Mouse (Mus musculus) forebrain, embryonic 14.5 days (tissue): Measurements from ENCODE around the gene Nck2. TPM values are rescaled to one million over a fixed set of nuclear protein-coding genes. Genes with fewer than 3 reads are reported as not detected.

Experiments
- ATAC-seq: fragments of 200-750 bp; cut with Nextera tagmentation; 2 replicates; pipeline ENCODE4 v1.8.0; 2017; ENCODE audit warnings: mild to moderate bottlenecking, moderate library complexity
- DNase-seq: peaks from one replicate; pipeline ENCODE4 v3.0.0-alpha.2; 2015; ENCODE audit warnings: low spot score
- H3K27ac ChIP-seq: fragments of 300-500 bp; sonication (generic); 2 replicates; pipeline ENCODE4 v1.5.1; 2014; ENCODE audit warnings: low read depth, mild to moderate bottlenecking, control low read depth, low read length, moderate library complexity
- H3K27me3 ChIP-seq: fragments of 300-500 bp; sonication (generic); replicated peaks from 2 replicates; pipeline ENCODE4 v1.6.1; 2014; ENCODE audit warnings: low read length, control low read depth, mixed read lengths; ENCODE audit not compliant: control insufficient read depth, insufficient read depth
- H3K36me3 ChIP-seq: fragments of 300-500 bp; sonication (generic); 2 replicates; pipeline ENCODE4 v1.6.1; 2014; ENCODE audit warnings: low read length, control low read depth; ENCODE audit not compliant: control insufficient read depth, insufficient read depth
- H3K4me1 ChIP-seq: fragments of 300-500 bp; sonication (generic); 2 replicates; pipeline ENCODE4 v1.6.1; 2014; ENCODE audit warnings: antibody characterized with exemption, low read length, control low read depth; ENCODE audit not compliant: control insufficient read depth, insufficient read depth
- H3K4me2 ChIP-seq: fragments of 300-500 bp; sonication (generic); 2 replicates; pipeline ENCODE4 v1.6.1; 2014; ENCODE audit warnings: mild to moderate bottlenecking, control low read depth, low read length
- H3K4me3 ChIP-seq: fragments of 300-500 bp; sonication (generic); 2 replicates; pipeline ENCODE4 v1.5.1; 2014; ENCODE audit warnings: low read depth, low read length, control low read depth
- H3K9ac ChIP-seq: fragments of 300-500 bp; sonication (generic); 2 replicates; pipeline ENCODE4 v1.6.1; 2014; ENCODE audit warnings: mild to moderate bottlenecking, low read length, control low read depth, moderate library complexity
- H3K9me3 ChIP-seq: fragments of 300-500 bp; sonication (generic); replicated peaks from 2 replicates; pipeline ENCODE4 v1.6.1; 2016; ENCODE audit warnings: low read length, control low read depth, mixed read lengths; ENCODE audit not compliant: control insufficient read depth
- WGBS: fragments of 180-500 bp; shearing (Covaris S2); extraction: QIAGEN DNeasy Blood & Tissue Kit; methylation state at CpG from one replicate; pipeline ENCODE4 v1.1.7; 2014; 5-methylcytosine and 5-hydroxymethylcytosine counted together
- polyA plus RNA-seq: library from polyadenylated mRNA; unstranded; fragments of >200 nt; fragmentation: Nextera tagmentation; extraction: Ambion mirVana; gene quantifications from 2 replicates; pipeline ENCODE4 v1.2.1, GENCODE M21; 2014

The Nck2 gene
- polyA plus RNA-seq, 1 experiment from 2014 or later: 37.4 TPM

DNA sequence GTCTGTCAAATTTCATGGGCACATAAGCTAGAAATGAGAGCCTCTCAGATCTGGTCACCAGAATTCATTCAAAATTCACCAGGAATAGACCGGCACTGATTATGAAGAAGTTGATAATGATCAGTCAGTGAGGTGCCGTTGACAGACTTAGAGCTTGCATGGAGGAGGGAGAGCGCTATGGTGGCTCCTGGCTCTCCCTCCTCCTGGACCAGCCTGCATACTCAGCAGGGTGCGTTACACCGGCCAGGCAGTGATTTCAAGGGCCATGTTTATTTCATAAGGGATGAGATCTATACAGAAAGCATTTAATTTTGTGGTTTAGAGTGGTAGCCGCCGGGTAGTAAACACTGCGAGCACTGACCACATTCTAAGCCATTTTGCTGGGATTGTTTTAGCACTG lies 67.3 kb downstream of the Nck2 start:
- ATAC-seq: no peak

DNA sequence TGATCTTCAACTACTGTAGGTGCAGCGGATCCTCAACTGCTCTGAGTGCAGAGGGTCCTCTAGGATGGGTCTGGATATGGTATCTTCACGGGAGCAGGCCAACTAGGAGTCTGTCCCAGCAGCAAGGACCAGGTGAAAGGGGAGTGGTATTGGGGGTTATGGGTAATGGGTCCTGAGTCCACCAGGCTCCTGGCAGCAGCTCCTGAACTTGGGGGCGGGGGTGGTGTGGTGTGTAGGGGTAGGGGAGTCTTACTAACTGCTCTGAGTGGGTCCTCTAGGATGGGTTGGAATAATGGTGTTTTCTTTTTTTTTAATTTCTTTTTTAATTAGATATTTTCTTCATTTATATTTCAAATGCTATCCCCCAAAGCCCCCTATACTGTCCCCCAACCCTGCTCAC lies 73.0 kb downstream of the Nck2 start:
- Histone ChIP-seq H3K4me3 (no peak overlapping the region), H3K9me3 (no peaks in the 10 kb centered on the region), H3K4me2 (no peak overlapping the region), H3K4me1 (no peaks in the 10 kb centered on the region), H3K36me3 (peaks cover 10% of the 10 kb centered on the region; the same call in 1 of the 2 replicates), H3K27me3 (no peaks in the 10 kb centered on the region), H3K27ac (no peak overlapping the region), H3K9ac (no peak overlapping the region)
- WGBS: 92% methylated on average over 3 of the region's 3 CpGs
- ATAC-seq: no peak
- no peak for DNase-seq

More for the DNA sequence above, 67.3 kb downstream of the Nck2 start:
- Histone ChIP-seq H3K4me2 (no peak overlapping the region), H3K27ac (no peak overlapping the region), H3K36me3 (peaks cover 10% of the 10 kb centered on the region; the same call in 1 of the 2 replicates), H3K4me1 (no peaks in the 10 kb centered on the region), H3K4me3 (no peak overlapping the region), H3K9ac (no peak overlapping the region), H3K9me3 (no peaks in the 10 kb centered on the region), H3K27me3 (no peaks in the 10 kb centered on the region)
- no peak for DNase-seq
- WGBS: 90% methylated on average over 8 of the region's 8 CpGs

DNA sequence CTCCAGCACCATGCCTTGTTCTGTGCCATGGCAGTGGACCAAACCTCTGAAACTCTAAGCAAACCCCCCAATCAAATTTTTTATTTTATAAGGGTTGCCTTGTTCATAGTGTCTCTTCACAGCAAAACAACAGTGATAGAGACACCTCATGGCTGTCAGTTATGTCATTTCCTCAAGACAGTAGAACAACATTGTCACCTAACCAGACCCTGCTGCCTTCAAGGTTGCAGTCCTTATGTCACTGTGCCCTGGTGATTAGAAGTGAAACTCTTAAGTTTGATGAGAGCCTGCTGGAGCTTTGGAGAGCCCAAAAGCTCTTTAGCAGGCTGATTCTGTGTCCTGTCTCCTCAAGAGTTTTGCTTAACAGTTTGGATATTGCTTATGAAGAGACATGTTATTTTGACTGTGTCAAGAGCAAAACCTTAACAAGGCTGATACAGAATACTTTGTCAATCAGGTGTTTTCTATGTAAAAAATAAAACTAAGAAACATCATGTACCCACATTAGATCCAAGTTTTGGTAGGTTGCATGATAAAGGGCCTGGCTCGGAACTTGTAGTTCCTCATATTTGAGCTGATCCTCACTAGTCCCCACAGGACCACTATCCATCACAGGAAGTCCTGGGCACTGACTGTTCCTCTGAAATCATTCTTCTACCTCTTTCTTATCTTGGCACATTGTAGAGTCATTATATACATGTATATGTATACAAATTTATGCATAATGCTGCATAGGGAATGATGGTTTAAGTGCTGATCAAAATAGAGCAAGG lies 76.0 kb downstream of the Nck2 start:
- no peaks in the 10 kb centered on the region for H3K36me3 ChIP-seq
- no peaks in the 10 kb centered on the region for H3K4me1 ChIP-seq
- H3K9me3 ChIP-seq: no peaks in the 10 kb centered on the region
- DNase-seq: no peak
- ATAC-seq: no peak
- WGBS: 97% methylated on average over 1 of the region's 1 CpGs
- no peak overlapping the region for H3K27ac ChIP-seq
- no peak overlapping the region for H3K4me3 ChIP-seq
- H3K27me3 ChIP-seq: no peaks in the 10 kb centered on the region
- no peak overlapping the region for H3K9ac ChIP-seq
- H3K4me2 ChIP-seq: no peak overlapping the region

DNA sequence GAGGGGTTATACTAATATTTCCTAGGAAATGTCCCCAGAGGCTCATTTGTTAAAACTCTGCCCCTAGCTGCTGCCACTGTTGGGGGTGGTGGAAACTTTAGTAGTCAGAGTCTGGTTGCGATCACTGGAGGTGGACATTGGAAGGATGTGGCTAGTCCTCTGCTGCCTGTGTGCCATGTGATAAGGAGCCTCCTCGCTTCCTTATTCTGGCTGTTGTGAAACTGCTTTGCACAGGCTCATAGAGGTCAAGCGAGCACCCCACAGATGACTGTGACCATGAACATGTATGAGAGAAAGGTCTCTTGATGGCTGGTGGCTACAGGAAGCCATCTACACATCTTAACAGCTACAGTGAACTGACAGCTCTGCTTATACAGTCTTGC lies 76.6 kb downstream of the Nck2 start:
- Histone ChIP-seq H3K27ac (no peak overlapping the region), H3K4me3 (no peak overlapping the region), H3K4me2 (no peak overlapping the region), H3K9ac (no peak overlapping the region), H3K9me3 (no peaks in the 10 kb centered on the region), H3K4me1 (no peaks in the 10 kb centered on the region), H3K36me3 (no peaks in the 10 kb centered on the region), H3K27me3 (no peaks in the 10 kb centered on the region)
- DNase-seq: no peak
- WGBS: 94% methylated on average over 3 of the region's 3 CpGs
- no peak for ATAC-seq

DNA sequence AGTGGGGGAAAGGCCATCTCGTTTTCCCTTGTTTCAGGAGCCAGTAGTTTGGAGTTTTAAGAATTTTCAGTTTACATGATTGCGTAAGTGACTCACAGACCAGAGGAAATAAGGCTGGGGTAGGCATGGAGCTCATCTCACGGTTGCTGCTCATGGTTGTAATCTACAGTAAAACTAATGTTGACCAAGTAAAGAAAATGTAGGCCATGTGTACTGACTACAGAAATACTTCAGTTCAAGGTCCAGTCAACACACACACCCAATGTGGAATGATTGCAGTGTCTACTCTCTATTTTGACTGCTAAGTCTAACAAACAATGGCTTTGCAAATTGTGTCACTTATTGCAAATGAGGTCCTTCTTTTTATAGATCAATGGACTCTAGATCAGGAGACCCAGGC lies 77.1 kb downstream of the Nck2 start:
- no peak overlapping the region for H3K27ac ChIP-seq
- no peak for ATAC-seq
- no peaks in the 10 kb centered on the region for H3K36me3 ChIP-seq
- no peak overlapping the region for H3K9ac ChIP-seq
- no peaks in the 10 kb centered on the region for H3K27me3 ChIP-seq
- no peak overlapping the region for H3K4me3 ChIP-seq
- H3K9me3 ChIP-seq: no peaks in the 10 kb centered on the region
- no peak overlapping the region for H3K4me2 ChIP-seq
- no peaks in the 10 kb centered on the region for H3K4me1 ChIP-seq
- 94% methylated on average over 3 of the region's 3 CpGs for WGBS
- DNase-seq: no peak

DNA sequence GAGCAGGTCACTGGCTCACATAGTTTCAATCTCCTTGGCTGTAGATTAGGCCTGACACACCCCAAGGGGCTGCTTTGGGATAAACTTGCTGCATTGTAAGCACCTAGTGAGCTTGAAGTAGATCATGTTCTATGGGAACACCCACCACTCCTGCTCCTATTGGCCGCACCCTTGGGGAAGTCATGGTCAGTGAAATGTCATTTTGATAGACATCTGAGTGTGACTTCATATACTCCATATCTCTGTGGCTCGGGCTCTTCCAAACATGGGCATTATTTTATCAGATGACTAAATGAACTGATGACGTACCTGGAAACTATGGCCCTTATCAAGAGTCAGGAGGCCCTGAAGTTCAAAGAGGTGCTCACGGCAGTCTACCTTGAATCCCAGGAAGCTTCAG lies 77.6 kb downstream of the Nck2 start:
- H3K4me3 ChIP-seq: no peak overlapping the region
- H3K36me3 ChIP-seq: no peaks in the 10 kb centered on the region
- H3K27me3 ChIP-seq: no peaks in the 10 kb centered on the region
- no peaks in the 10 kb centered on the region for H3K4me1 ChIP-seq
- no peaks in the 10 kb centered on the region for H3K9me3 ChIP-seq
- no peak for ATAC-seq
- H3K9ac ChIP-seq: no peak overlapping the region
- H3K27ac ChIP-seq: no peak overlapping the region
- H3K4me2 ChIP-seq: no peak overlapping the region
- DNase-seq: no peak
- 98% methylated on average over 4 of the region's 4 CpGs for WGBS

DNA sequence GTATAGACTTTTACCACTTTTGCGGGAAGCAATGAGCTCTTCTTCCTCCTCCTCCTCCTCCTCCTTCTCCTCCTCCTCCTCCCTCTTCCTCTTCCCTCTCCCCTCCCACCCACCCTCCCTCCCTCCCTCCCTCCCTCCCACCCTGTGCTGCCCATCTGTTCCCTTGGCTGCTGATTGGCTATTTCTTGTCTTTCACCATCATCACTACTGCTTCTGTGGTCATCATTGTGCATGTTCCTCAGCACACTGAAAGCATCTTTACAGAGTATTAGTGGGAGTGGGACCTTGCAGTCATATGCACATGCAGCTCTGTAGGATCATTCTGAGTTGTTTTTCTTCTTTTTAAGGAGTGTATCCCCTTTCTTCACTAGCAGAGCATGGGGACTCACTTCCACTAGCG lies 78.6 kb downstream of the Nck2 start:
- no peak for DNase-seq
- no peaks in the 10 kb centered on the region for H3K27me3 ChIP-seq
- 86% methylated on average over 2 of the region's 2 CpGs for WGBS
- H3K4me2 ChIP-seq: no peak overlapping the region
- no peaks in the 10 kb centered on the region for H3K4me1 ChIP-seq
- peak; percentile 67; the same call in 1 of the 2 replicates for ATAC-seq
- no peaks in the 10 kb centered on the region for H3K9me3 ChIP-seq
- no peak overlapping the region for H3K27ac ChIP-seq
- no peak overlapping the region for H3K9ac ChIP-seq
- H3K36me3 ChIP-seq: no peaks in the 10 kb centered on the region
- H3K4me3 ChIP-seq: no peak overlapping the region

DNA sequence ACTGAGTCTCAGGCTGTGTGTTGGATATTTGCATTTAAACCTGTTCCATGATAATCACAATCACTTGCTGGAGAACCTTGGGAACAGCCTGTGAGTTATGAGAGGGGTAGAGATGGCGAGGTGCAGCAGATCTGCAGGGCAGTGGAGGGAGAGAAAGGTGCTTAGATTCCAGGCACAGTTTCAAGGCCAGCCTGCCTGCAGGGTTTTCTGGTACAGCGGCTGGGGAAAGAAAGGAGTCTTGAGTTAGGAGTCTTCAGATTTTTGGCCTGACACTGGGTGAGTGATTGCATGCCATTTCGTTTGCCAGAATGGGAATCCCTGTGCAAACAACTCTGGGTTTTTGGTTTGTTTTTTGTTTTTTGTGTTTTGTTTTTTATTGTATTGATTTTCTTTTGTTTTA lies 80.0 kb downstream of the Nck2 start:
- H3K36me3 ChIP-seq: 0 out of 2 replicates have a peak, but pooled peaks cover 3% of the 10 kb centered on the region
- H3K27ac ChIP-seq: no peak overlapping the region
- ATAC-seq: no peak
- DNase-seq: no peak
- H3K9me3 ChIP-seq: no peaks in the 10 kb centered on the region
- H3K4me3 ChIP-seq: no peak overlapping the region
- H3K27me3 ChIP-seq: no peaks in the 10 kb centered on the region
- H3K4me2 ChIP-seq: no peak overlapping the region
- 95% methylated on average over 3 of the region's 3 CpGs for WGBS
- no peak overlapping the region for H3K9ac ChIP-seq
- H3K4me1 ChIP-seq: no peaks in the 10 kb centered on the region

DNA sequence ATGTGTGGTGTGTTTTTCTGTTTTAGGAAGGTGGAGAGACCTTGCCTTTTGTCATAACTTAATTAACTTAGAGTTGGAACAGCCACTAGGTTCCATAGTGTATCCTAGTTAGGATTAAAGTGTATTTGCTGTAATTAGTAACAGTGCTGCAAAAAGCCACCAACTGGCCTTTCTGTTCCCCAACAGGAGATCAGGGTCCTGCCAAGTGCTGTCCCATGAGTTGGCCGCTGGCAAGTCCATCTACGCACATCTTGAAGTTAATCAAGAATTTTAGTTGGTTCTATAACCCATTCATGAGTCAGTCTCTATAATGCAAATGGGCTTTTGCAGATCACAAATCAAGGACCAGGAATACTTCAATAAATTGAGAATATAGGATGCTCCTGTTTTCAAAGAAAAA lies 83.9 kb downstream of the Nck2 start:
- Histone ChIP-seq H3K4me2 (no peak overlapping the region), H3K4me1 (peaks cover 7% of the 10 kb centered on the region; the same call in 1 of the 2 replicates), H3K27me3 (no peaks in the 10 kb centered on the region), H3K9me3 (no peaks in the 10 kb centered on the region), H3K27ac (no peak overlapping the region), H3K36me3 (0 out of 2 replicates have a peak, but pooled peaks cover 3% of the 10 kb centered on the region), H3K4me3 (no peak overlapping the region), H3K9ac (no peak overlapping the region)
- no peak for DNase-seq
- WGBS: 83% methylated on average over 2 of the region's 2 CpGs
- ATAC-seq: no peak
